Mouse (Mus musculus): ENCODE data around the gene Gm43518. TPM values are rescaled to one million over a fixed set of nuclear protein-coding genes. Genes with fewer than 3 reads are reported as not detected.
A peak's percentile ranks its signal among the peaks of the same experiment; 100 is the strongest.

Gm43518 gene
- polyA plus RNA-seq, 1 experiment from 2014 or later, result 0.67 TPM

- ATAC-seq (peak; percentile 41; the same call in 1 of the 2 replicates), DNase-seq (peak; percentile 60)
- TF ChIP-seq CTCF (IDR thresholded peaks at IDR 0.05; ENCODE audit: low read depth), result no peak
- TF ChIP-seq EP300 (IDR thresholded peaks at IDR 0.05; ENCODE audit: low read depth), result peak; percentile 41; the same call in 1 of the 2 replicates
- H3K4me2 ChIP-seq (ENCODE audit: low read depth, low read length), result peak overlapping the region; percentile 89
- H3K27ac ChIP-seq (ENCODE audit: low read depth), result peak overlapping the region; percentile 91
- no peaks in the 10 kb centered on the region for H3K9me3 ChIP-seq (ENCODE audit: low read length)
- WGBS (ENCODE audit: insufficient replicate concordance), result 58% methylated on average over 3 of the region's 3 CpGs
- peak overlapping the region; percentile 26; the same call in 1 of the 2 replicates for H3K9ac ChIP-seq (replicated peaks)
- H3K27me3 ChIP-seq (ENCODE audit: insufficient read depth, low read length), result peaks cover 6% of the 10 kb centered on the region; the same call in 1 of the 2 replicates
- H3K4me1 ChIP-seq (ENCODE audit: insufficient read depth), result peaks cover 48% of the 10 kb centered on the region
- H3K36me3 ChIP-seq (replicated peaks; ENCODE audit: insufficient read depth, low read length), result no peaks in the 10 kb centered on the region
- H3K4me3 ChIP-seq (ENCODE audit: low read depth, low read length), result no peak overlapping the region
Measured at GRCm38 (mm10) chr5:123977231-123977630, 50.0 kb downstream of the Gm43518 start.

GRCm38 (mm10) chr5:123978131-123978530, 50.9 kb downstream of the Gm43518 start:
- H3K9me3 ChIP-seq (ENCODE audit: low read length), result no peaks in the 10 kb centered on the region
- 0 out of 2 replicates have a peak overlapping the region, but pooled peaks have one; percentile 89 for H3K4me2 ChIP-seq (ENCODE audit: low read depth, low read length)
- H3K36me3 ChIP-seq (replicated peaks; ENCODE audit: insufficient read depth, low read length), result no peaks in the 10 kb centered on the region
- peaks cover 2% of the 10 kb centered on the region; the same call in 1 of the 2 replicates for H3K27me3 ChIP-seq (ENCODE audit: insufficient read depth, low read length)
- ATAC-seq (no peak), DNase-seq (no peak)
- H3K4me1 ChIP-seq (ENCODE audit: insufficient read depth), result peaks cover 55% of the 10 kb centered on the region
- 61% methylated on average over 5 of the region's 5 CpGs for WGBS (ENCODE audit: insufficient replicate concordance)
- TF ChIP-seq EP300 (IDR thresholded peaks at IDR 0.05; ENCODE audit: low read depth) (no peak), CTCF (IDR thresholded peaks at IDR 0.05; ENCODE audit: low read depth) (no peak)
- H3K9ac ChIP-seq (replicated peaks), result 0 out of 2 replicates have a peak overlapping the region, but pooled peaks have one; percentile 21
- H3K4me3 ChIP-seq (ENCODE audit: low read depth, low read length), result no peak overlapping the region
- H3K27ac ChIP-seq (ENCODE audit: low read depth), result peak overlapping the region; percentile 91

- H3K9ac ChIP-seq (replicated peaks), result no peak overlapping the region
- H3K4me3 ChIP-seq (ENCODE audit: low read depth, low read length), result no peak overlapping the region
- DNase-seq (no peak), ATAC-seq (no peak)
- peaks cover 55% of the 10 kb centered on the region for H3K4me1 ChIP-seq (ENCODE audit: insufficient read depth)
- TF ChIP-seq EP300 (IDR thresholded peaks at IDR 0.05; ENCODE audit: low read depth) (no peak), CTCF (IDR thresholded peaks at IDR 0.05; ENCODE audit: low read depth) (no peak)
- peak overlapping the region; percentile 11 for H3K27ac ChIP-seq (ENCODE audit: low read depth)
- H3K36me3 ChIP-seq (replicated peaks; ENCODE audit: insufficient read depth, low read length), result no peaks in the 10 kb centered on the region
- no peak overlapping the region for H3K4me2 ChIP-seq (ENCODE audit: low read depth, low read length)
- WGBS (ENCODE audit: insufficient replicate concordance), result 70% methylated on average over 18 of the region's 18 CpGs
- H3K9me3 ChIP-seq (ENCODE audit: low read length), result no peaks in the 10 kb centered on the region
- no peaks in the 10 kb centered on the region for H3K27me3 ChIP-seq (ENCODE audit: insufficient read depth, low read length)
Measured at GRCm38 (mm10) chr5:123979221-123979979, 52.2 kb downstream of the Gm43518 start.

- no peak overlapping the region for H3K9ac ChIP-seq (replicated peaks)
- H3K27ac ChIP-seq (ENCODE audit: low read depth), result peak overlapping the region; percentile 57; the same call in 1 of the 2 replicates
- peaks cover 56% of the 10 kb centered on the region for H3K4me1 ChIP-seq (ENCODE audit: insufficient read depth)
- H3K27me3 ChIP-seq (ENCODE audit: insufficient read depth, low read length), result no peaks in the 10 kb centered on the region
- no peaks in the 10 kb centered on the region for H3K36me3 ChIP-seq (replicated peaks; ENCODE audit: insufficient read depth, low read length)
- no peaks in the 10 kb centered on the region for H3K9me3 ChIP-seq (ENCODE audit: low read length)
- ATAC-seq, result no peak
- H3K4me3 ChIP-seq (ENCODE audit: low read depth, low read length), result no peak overlapping the region
- TF ChIP-seq EP300 (IDR thresholded peaks at IDR 0.05; ENCODE audit: low read depth) (no peak), CTCF (IDR thresholded peaks at IDR 0.05; ENCODE audit: low read depth) (no peak)
- DNase-seq, result no peak
- H3K4me2 ChIP-seq (ENCODE audit: low read depth, low read length), result no peak overlapping the region
- WGBS (ENCODE audit: insufficient replicate concordance), result 72% methylated on average over 4 of the region's 4 CpGs
Measured at GRCm38 (mm10) chr5:123979980-123980369, 52.8 kb downstream of the Gm43518 start.

GRCm38 (mm10) chr5:123980521-123981249, 53.5 kb downstream of the Gm43518 start:
- no peak overlapping the region for H3K9ac ChIP-seq (replicated peaks)
- WGBS (ENCODE audit: insufficient replicate concordance), result 53% methylated on average over 9 of the region's 9 CpGs
- H3K36me3 ChIP-seq (replicated peaks; ENCODE audit: insufficient read depth, low read length), result no peaks in the 10 kb centered on the region
- H3K9me3 ChIP-seq (ENCODE audit: low read length), result no peaks in the 10 kb centered on the region
- no peak for DNase-seq
- H3K4me3 ChIP-seq (ENCODE audit: low read depth, low read length), result no peak overlapping the region
- TF ChIP-seq CTCF (IDR thresholded peaks at IDR 0.05; ENCODE audit: low read depth), result no peak
- TF ChIP-seq EP300 (IDR thresholded peaks at IDR 0.05; ENCODE audit: low read depth), result no peak
- H3K27ac ChIP-seq (ENCODE audit: low read depth), result peak overlapping the region; percentile 57
- H3K4me1 ChIP-seq (ENCODE audit: insufficient read depth), result peaks cover 56% of the 10 kb centered on the region
- H3K27me3 ChIP-seq (ENCODE audit: insufficient read depth, low read length), result no peaks in the 10 kb centered on the region
- ATAC-seq, result peak; percentile 74
- no peak overlapping the region for H3K4me2 ChIP-seq (ENCODE audit: low read depth, low read length)

- 63% methylated on average over 6 of the region's 6 CpGs for WGBS (ENCODE audit: insufficient replicate concordance)
- DNase-seq, result no peak
- TF ChIP-seq CTCF (IDR thresholded peaks at IDR 0.05; ENCODE audit: low read depth) (no peak), EP300 (IDR thresholded peaks at IDR 0.05; ENCODE audit: low read depth) (no peak)
Measured at GRCm38 (mm10) chr5:123981250-123981554, 54.0 kb downstream of the Gm43518 start.

More at GRCm38 (mm10) chr5:123981250-123981554, 54.0 kb downstream of the Gm43518 start:
- Histone ChIP-seq H3K27ac (ENCODE audit: low read depth) (peak overlapping the region; percentile 17; the same call in 1 of the 2 replicates), H3K4me3 (ENCODE audit: low read depth, low read length) (no peak overlapping the region), H3K4me2 (ENCODE audit: low read depth, low read length) (no peak overlapping the region), H3K9me3 (ENCODE audit: low read length) (no peaks in the 10 kb centered on the region), H3K9ac (replicated peaks) (no peak overlapping the region), H3K36me3 (replicated peaks; ENCODE audit: insufficient read depth, low read length) (no peaks in the 10 kb centered on the region), H3K4me1 (ENCODE audit: insufficient read depth) (peaks cover 52% of the 10 kb centered on the region), H3K27me3 (ENCODE audit: insufficient read depth, low read length) (no peaks in the 10 kb centered on the region)
- ATAC-seq, result no peak
